Mouse (Mus musculus): Measurements from ENCODE around the gene Zbtb25.

Zbtb25 gene

GRCm38 (mm10) chr12:76376649-76377048 is 7.2 kb upstream of the Zbtb25 start:
- peak; percentile 86 for DNase-seq (ENCODE audit: low read depth)

GRCm38 (mm10) chr12:76375506-76375905 is 6.1 kb upstream of the Zbtb25 start:
- DNase-seq (ENCODE audit: low read depth), result peak; percentile 42

DNA sequence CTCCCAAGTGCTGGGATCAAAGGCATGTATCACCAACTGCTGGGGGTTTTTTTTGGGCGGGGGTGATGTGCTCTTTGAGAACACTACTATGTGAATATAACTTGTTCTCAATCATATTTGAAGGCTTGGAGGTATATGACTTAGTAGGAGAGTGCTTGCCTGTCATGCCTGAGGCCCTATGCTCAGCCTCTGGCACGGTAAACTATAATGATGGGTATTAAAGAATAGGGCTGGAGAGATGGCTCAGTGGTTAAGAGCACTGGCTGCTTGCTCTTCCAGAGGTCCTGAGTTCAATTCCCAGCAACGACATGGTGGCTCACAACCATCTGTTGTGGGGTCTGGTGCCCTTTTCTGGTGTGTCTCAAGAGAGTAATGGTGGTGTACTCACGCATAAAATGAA is 5.5 kb upstream of the Zbtb25 start:
- no peak for DNase-seq (ENCODE audit: low read depth)

DNA sequence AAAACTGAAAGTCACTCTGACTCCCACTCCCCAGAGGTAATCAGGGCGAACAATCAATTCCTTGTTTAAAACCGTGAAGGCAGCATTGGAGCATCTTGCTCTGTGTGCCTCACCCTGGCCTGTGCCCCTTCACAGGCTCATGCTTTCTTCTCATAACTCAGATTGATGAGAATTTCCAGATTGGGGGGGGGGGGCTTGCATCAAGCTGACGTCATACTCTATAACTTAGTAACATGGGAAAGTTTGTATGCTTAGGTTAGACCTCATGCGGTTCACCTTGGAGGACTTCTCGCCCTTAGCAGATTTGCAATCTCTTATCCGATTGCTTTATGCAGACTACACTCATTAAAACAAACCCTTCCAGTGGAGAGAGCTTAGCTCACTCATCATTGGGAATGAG is 4.6 kb upstream of the Zbtb25 start:
- DNase-seq (ENCODE audit: low read depth), result peak; percentile 41

- peak; percentile 63 for DNase-seq (ENCODE audit: low read depth)
Observed at GRCm38 (mm10) chr12:76372881-76373818, 3.7 kb upstream of the Zbtb25 start.

DNA sequence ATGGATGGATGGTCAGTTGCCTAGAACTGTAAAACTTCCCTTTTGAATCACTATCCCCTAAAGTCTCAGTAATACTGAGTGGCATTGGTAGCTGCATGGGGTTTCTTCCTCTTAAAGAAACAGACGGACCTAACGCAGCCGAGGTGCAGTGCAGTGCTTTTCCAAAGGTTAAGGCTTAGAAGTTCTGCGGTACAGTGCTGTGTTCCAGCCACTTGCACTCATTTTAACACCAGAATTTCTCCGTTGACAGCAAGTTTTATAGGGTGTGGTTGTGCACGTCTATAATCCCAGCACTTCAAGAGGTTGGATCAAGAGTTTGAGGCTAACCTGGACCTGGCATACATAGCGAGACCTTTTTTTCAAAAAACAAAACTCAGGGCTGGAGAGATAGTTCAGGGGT is 2.6 kb upstream of the Zbtb25 start:
- no peak for DNase-seq (ENCODE audit: low read depth)

GRCm38 (mm10) chr12:76370831-76371571 is 1.6 kb upstream of the Zbtb25 start:
- DNase-seq (ENCODE audit: low read depth), result peak; percentile 71

- peak; percentile 84 for DNase-seq (ENCODE audit: low read depth)
Observed at GRCm38 (mm10) chr12:76369978-76370830, 802 bp upstream of the Zbtb25 start, which contains the start of gene Zbtb1. Gene Zbtb1, plus strand, starts transcription at chr12:76370266.

- DNase-seq (ENCODE audit: low read depth), result peak; percentile 60
Observed at GRCm38 (mm10) chr12:76368790-76369205, 604 bp downstream of the Zbtb25 start.

GRCm38 (mm10) chr12:76368201-76368789 is 1.1 kb downstream of the Zbtb25 start:
- DNase-seq (ENCODE audit: low read depth), result peak; percentile 46

DNA sequence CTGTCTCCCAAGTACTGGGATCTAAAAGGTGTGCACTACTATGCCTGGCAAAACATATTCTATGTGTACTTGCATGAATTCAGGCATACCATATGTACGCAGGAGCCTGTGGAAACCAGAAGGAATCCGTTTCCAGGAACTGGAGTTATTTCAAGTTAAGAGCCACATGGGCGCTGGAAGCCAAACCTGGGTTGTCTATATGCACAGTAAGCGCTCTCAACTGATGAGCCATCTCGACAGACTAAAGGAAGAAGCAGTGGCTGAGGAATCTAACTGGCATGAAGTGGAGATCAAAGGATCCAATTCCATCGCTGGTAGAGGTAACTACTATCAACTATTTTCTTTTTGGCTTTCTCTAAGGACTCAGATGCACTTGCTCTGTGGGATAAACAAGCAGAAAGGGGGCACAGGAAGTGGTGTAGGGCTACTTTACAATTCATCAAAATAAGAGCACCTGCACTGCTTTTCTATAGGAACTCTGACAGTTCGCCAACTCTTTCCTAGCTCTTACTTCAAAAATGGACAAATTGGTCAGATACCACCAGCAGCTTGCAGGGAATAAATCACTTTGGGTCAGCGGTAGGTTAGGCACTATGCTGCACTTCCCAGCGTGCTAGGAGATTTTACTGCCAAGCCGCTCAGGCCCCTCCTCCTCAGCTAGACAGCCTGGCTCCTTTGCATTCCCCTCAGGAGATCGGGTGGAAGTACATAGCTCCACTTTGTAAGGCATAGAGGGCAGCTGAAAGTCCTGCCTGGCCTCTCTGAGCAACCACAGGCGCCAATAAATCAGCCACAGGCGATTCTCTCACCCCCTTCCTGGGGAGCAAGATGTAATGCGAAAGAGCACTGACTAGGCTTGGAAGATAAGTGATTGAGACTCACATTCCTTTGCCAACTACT is 2.1 kb downstream of the Zbtb25 start:
- peak; percentile 71 for DNase-seq (ENCODE audit: low read depth)

GRCm38 (mm10) chr12:76366276-76366675 is 3.1 kb downstream of the Zbtb25 start:
- DNase-seq (ENCODE audit: low read depth), result peak; percentile 38

DNA sequence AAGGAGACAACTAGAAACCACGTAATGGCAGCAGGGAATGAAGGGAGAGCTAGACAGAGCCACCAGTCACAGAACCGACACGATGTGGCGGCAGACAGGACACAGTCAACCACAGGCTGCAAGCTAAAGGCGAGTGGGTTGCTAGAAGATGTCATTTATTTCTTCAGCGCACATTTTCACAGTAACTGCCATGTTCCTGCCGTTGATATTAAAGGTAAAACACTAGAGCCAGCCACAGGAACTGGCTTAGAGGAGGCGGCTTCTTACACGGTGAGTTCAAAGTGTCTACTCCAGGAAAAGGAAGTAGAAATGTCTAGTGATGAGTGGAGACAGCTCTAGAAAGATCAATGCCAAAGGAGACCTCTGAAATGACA is 7.1 kb downstream of the Zbtb25 start:
- DNase-seq (ENCODE audit: low read depth), result peak; percentile 85

DNA sequence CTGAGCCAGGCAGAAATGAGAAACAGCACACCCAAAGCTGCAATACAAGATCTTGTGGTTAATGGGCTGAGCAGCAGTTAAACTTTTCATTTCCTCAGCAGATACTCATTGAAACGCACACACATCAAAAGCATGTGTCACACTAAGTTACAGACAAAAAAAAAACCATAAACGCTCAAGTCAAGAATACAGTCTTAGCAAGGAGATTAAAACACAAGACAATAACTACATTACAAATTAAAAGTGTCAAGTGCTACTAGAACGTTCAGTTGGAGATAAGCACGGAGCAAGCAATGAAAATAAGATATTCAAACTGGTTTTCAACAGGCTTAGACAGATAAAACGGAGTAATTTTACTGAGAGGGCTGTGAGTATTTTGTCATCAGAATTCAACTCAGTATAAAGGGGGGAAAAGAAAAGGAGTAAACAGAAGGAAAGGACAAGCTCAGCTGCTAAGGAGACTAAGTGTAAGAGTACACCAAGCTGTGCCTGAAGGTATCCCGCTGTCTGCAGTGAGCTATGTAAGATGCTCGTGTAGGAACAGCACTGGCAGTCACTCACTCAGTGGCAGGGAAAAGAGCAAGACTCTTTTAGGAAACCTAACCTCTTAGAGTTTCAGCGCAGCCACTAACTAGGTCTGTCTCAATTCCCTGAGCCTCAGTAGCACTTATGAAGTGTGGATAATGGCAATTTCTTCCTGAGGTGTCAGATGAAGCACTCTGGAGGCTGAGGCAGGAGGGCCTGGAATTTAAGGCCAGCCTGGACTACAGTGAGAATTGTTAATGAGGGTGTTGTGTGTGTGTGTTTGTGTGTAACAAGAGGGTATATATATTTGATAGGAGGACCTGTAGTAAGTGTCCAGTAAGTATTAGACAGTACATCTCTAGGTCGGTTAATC is 7.7 kb downstream of the Zbtb25 start:
- DNase-seq (ENCODE audit: low read depth), result peak; percentile 76

DNA sequence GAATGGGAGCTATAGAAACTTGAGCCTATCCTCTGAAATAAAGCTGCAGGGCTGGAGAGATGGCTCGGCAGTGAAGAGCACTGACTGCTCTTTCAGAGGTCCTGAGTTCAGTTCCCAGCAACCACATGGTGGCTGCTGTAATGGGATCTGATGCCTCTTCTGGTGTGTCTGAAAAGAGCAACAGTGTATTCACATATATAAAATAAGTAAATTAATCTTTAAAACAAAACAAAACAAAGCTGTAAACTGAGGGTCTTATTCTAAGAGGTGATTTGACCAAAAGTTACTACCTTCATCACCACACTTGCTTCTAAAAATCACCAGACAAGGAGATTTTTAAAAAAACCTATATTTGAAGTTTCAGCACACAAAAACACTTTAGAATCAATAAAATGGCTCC is 8.5 kb downstream of the Zbtb25 start:
- no peak for DNase-seq (ENCODE audit: low read depth)

- no peak for DNase-seq (ENCODE audit: low read depth)
Observed at GRCm38 (mm10) chr12:76349680-76350220, 19.7 kb downstream of the Zbtb25 start.

GRCm38 (mm10) chr12:76345759-76346455 is 23.5 kb downstream of the Zbtb25 start:
- DNase-seq (ENCODE audit: low read depth), result peak; percentile 80

DNA sequence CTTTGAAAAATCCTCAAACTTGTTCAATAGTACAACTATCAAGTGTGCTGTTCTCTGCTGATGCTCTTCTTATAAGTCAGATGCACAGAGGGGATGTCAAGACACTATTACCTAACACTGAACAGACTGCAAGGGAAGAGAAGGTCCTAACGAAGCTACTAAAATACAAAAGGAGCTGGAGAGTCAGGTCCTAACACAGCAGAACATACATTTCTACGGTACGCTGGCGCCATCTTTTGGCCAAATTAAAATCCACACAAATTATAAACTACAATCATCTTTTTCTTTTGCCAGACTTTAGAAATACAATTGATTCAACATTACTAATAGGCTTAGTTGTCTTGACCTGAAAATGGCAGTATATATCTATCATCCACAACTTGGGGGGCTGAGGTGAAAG is 28.3 kb downstream of the Zbtb25 start:
- peak; percentile 80 for DNase-seq (ENCODE audit: low read depth)

Data from naive thymus-derived CD4-positive, alpha-beta T cell, adult 2 months (primary cell).